Mouse (Mus musculus) embryo, embryonic 9.5 days (tissue): Measurements from ENCODE around the gene Fgfr2.
A peak's percentile ranks its signal among the peaks of the same experiment; 100 is the strongest.

Experiments used
- DNase-seq: peaks from one replicate; pipeline ENCODE4 v3.0.0-alpha.2; 2017; ENCODE audit errors: extremely low spot score

Gene Fgfr2

GRCm38 (mm10) chr7:130865613-130866591 is 2257.2 kb downstream of the Fgfr2 start, which contains the start of gene Plekha1:
TSS of gene Plekha1 (plus strand) at chr7:130865756.
- DNase-seq = peak; percentile 97

GRCm38 (mm10) chr7:130864711-130865110 is 2258.4 kb downstream of the Fgfr2 start:
- no peak for DNase-seq

GRCm38 (mm10) chr7:130862501-130862900 is 2260.6 kb downstream of the Fgfr2 start:
- DNase-seq = no peak

GRCm38 (mm10) chr7:130860721-130861142 is 2262.4 kb downstream of the Fgfr2 start:
- DNase-seq = peak; percentile 22

- no peak for DNase-seq
Measured at GRCm38 (mm10) chr7:130859926-130860325, 2263.2 kb downstream of the Fgfr2 start.

GRCm38 (mm10) chr7:130857973-130858372 is 2265.2 kb downstream of the Fgfr2 start:
- no peak for DNase-seq

- no peak for DNase-seq
Measured at GRCm38 (mm10) chr7:130855681-130856080, 2267.5 kb downstream of the Fgfr2 start.

- DNase-seq = no peak
Measured at GRCm38 (mm10) chr7:130854684-130855292, 2268.4 kb downstream of the Fgfr2 start.

- DNase-seq = no peak
Measured at GRCm38 (mm10) chr7:130847164-130847718, 2275.9 kb downstream of the Fgfr2 start.

- no peak for DNase-seq
Measured at GRCm38 (mm10) chr7:130839380-130840100, 2283.6 kb downstream of the Fgfr2 start.

- no peak for DNase-seq
Measured at GRCm38 (mm10) chr7:130838658-130839025, 2284.5 kb downstream of the Fgfr2 start.

- DNase-seq = peak; percentile 72
Measured at GRCm38 (mm10) chr7:130837941-130838657, 2285.1 kb downstream of the Fgfr2 start.

- DNase-seq = no peak
Measured at GRCm38 (mm10) chr7:130836066-130836465, 2287.1 kb downstream of the Fgfr2 start.

GRCm38 (mm10) chr7:130834958-130835861 is 2287.9 kb downstream of the Fgfr2 start:
- peak; percentile 67 for DNase-seq

- peak; percentile 100 for DNase-seq
Measured at GRCm38 (mm10) chr7:130834299-130834698, 2288.9 kb downstream of the Fgfr2 start.

GRCm38 (mm10) chr7:130831586-130831985 is 2291.6 kb downstream of the Fgfr2 start:
- no peak for DNase-seq

- DNase-seq = no peak
Measured at GRCm38 (mm10) chr7:130828475-130828874, 2294.7 kb downstream of the Fgfr2 start.

GRCm38 (mm10) chr7:130827844-130828403 is 2295.2 kb downstream of the Fgfr2 start:
- DNase-seq = no peak

GRCm38 (mm10) chr7:130827431-130827830 is 2295.7 kb downstream of the Fgfr2 start:
- DNase-seq = peak; percentile 55

- no peak for DNase-seq
Measured at GRCm38 (mm10) chr7:130826343-130826742, 2296.8 kb downstream of the Fgfr2 start.
